Mouse (Mus musculus): ENCODE measurements around the gene Usp25. TPM values are rescaled to one million over a fixed set of nuclear protein-coding genes. Genes with fewer than 3 reads are reported as not detected.

The Usp25 gene
- polyA plus RNA-seq, 1 experiment from 2014 or later: 27.9 TPM

GRCm38 (mm10) chr16:77043499-77043898 is 30.0 kb downstream of the Usp25 start:
- no peaks in the 10 kb centered on the region for H3K36me3 ChIP-seq
- ATAC-seq (ENCODE audit: insufficient read depth, low FRiP score, low read depth): no peak
- H3K4me3 ChIP-seq (replicated peaks): no peak overlapping the region
- H3K4me2 ChIP-seq: no peak overlapping the region
- no peak overlapping the region for H3K27ac ChIP-seq
- H3K9ac ChIP-seq: no peak overlapping the region
- no peaks in the 10 kb centered on the region for H3K4me1 ChIP-seq
- WGBS: 87% methylated on average over 5 of the region's 5 CpGs
- no peaks in the 10 kb centered on the region for H3K9me3 ChIP-seq
- H3K27me3 ChIP-seq (replicated peaks): no peaks in the 10 kb centered on the region

DNA sequence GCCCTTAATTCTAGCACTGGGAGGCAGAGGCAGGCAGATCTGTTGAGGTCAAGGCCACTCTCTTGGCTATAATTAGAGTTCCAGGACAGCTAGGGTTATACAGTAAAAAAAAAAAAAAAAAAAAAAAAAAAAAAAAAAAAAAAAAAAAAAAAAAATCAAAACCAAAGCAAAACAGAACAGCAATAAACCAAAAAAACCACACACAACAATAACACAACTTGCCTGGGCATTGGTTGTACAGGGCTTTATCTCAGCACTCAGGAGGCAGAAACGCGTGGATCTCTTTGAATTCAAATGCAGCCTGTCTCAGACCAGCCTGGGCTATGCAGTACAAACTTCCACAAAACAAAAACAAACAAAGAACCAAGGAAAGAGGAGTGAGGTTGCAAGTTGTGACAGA is 40.7 kb downstream of the Usp25 start:
- no peak overlapping the region for H3K4me2 ChIP-seq
- 0 out of 2 replicates have a peak, but pooled peaks cover 4% of the 10 kb centered on the region for H3K36me3 ChIP-seq
- no peak overlapping the region for H3K9ac ChIP-seq
- no peak for ATAC-seq (ENCODE audit: insufficient read depth, low FRiP score, low read depth)
- H3K9me3 ChIP-seq: no peaks in the 10 kb centered on the region
- 90% methylated on average over 2 of the region's 2 CpGs for WGBS
- no peak overlapping the region for H3K27ac ChIP-seq
- no peaks in the 10 kb centered on the region for H3K27me3 ChIP-seq (replicated peaks)
- 0 out of 2 replicates have a peak, but pooled peaks cover 3% of the 10 kb centered on the region for H3K4me1 ChIP-seq
- H3K4me3 ChIP-seq (replicated peaks): no peak overlapping the region

DNA sequence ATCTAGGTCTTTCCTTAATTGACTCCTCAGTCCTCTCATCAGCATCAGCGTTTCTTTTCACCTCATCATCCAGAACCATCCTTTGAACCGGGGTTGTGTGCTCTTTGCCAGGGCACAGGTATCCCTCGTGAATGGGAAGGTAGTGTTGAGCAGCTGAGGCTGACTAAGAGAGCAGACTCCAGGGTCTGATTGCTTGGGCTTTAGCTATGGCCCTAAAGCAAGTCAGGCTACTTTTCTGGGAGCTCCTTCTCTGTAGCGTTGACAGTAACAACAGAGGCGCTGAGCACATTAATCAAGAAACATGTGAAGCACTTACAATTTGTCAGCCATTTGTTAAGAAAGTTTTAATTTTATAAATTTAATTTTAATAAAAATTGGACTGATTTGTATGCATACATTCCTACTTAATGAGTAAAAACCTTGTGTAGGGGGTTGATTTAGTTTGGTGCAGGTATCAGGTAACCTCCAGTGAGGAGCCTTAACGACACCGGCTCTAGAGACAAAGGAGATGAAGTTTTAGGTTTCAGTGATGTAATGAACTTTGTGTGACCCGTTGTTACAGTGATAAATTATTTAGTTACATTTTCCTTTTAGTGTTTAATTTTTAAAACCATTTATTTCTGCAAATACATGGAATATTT is 42.1 kb downstream of the Usp25 start:
- Histone ChIP-seq H3K9ac (no peak overlapping the region), H3K4me2 (no peak overlapping the region), H3K4me3 (replicated peaks) (no peak overlapping the region), H3K27me3 (replicated peaks) (no peaks in the 10 kb centered on the region), H3K27ac (no peak overlapping the region), H3K4me1 (0 out of 2 replicates have a peak, but pooled peaks cover 3% of the 10 kb centered on the region), H3K36me3 (no peaks in the 10 kb centered on the region), H3K9me3 (no peaks in the 10 kb centered on the region)
- WGBS: 54% methylated on average over 8 of the region's 8 CpGs
- ATAC-seq (ENCODE audit: insufficient read depth, low FRiP score, low read depth): no peak; the same call in 1 of the 2 replicates

- H3K9ac ChIP-seq: no peak overlapping the region
- no peaks in the 10 kb centered on the region for H3K27me3 ChIP-seq (replicated peaks)
- WGBS: 43% methylated on average over 8 of the region's 8 CpGs
- H3K4me2 ChIP-seq: no peak overlapping the region
- H3K4me1 ChIP-seq: 0 out of 2 replicates have a peak, but pooled peaks cover 3% of the 10 kb centered on the region
- H3K9me3 ChIP-seq: no peaks in the 10 kb centered on the region
- no peaks in the 10 kb centered on the region for H3K36me3 ChIP-seq
- no peak overlapping the region for H3K4me3 ChIP-seq (replicated peaks)
- ATAC-seq (ENCODE audit: insufficient read depth, low FRiP score, low read depth): no peak
- no peak overlapping the region for H3K27ac ChIP-seq
Measured at GRCm38 (mm10) chr16:77056160-77056520, 42.6 kb downstream of the Usp25 start.

GRCm38 (mm10) chr16:77058567-77058966 is 45.1 kb downstream of the Usp25 start:
- H3K4me1 ChIP-seq: 0 out of 2 replicates have a peak, but pooled peaks cover 3% of the 10 kb centered on the region
- no peak overlapping the region for H3K4me3 ChIP-seq (replicated peaks)
- H3K36me3 ChIP-seq: 0 out of 2 replicates have a peak, but pooled peaks cover 3% of the 10 kb centered on the region
- H3K27me3 ChIP-seq (replicated peaks): no peaks in the 10 kb centered on the region
- 84% methylated on average over 6 of the region's 6 CpGs for WGBS
- ATAC-seq (ENCODE audit: insufficient read depth, low FRiP score, low read depth): no peak
- H3K9me3 ChIP-seq: no peaks in the 10 kb centered on the region
- H3K9ac ChIP-seq: no peak overlapping the region
- no peak overlapping the region for H3K4me2 ChIP-seq
- no peak overlapping the region for H3K27ac ChIP-seq

- no peak; the same call in 1 of the 2 replicates for ATAC-seq (ENCODE audit: insufficient read depth, low FRiP score, low read depth)
- Histone ChIP-seq H3K36me3 (0 out of 2 replicates have a peak, but pooled peaks cover 8% of the 10 kb centered on the region), H3K9ac (no peak overlapping the region), H3K27me3 (replicated peaks) (no peaks in the 10 kb centered on the region), H3K27ac (no peak overlapping the region), H3K9me3 (no peaks in the 10 kb centered on the region), H3K4me3 (replicated peaks) (no peak overlapping the region), H3K4me2 (no peak overlapping the region), H3K4me1 (0 out of 2 replicates have a peak, but pooled peaks cover 3% of the 10 kb centered on the region)
- WGBS: 76% methylated on average over 7 of the region's 8 CpGs
Measured at GRCm38 (mm10) chr16:77060166-77060565, 46.7 kb downstream of the Usp25 start.

- H3K4me1 ChIP-seq: no peaks in the 10 kb centered on the region
- H3K9me3 ChIP-seq: no peaks in the 10 kb centered on the region
- no peak for ATAC-seq (ENCODE audit: insufficient read depth, low FRiP score, low read depth)
- no peak overlapping the region for H3K9ac ChIP-seq
- H3K36me3 ChIP-seq: peaks cover 19% of the 10 kb centered on the region; the same call in 1 of the 2 replicates
- H3K4me3 ChIP-seq (replicated peaks): no peak overlapping the region
- no peak overlapping the region for H3K27ac ChIP-seq
- H3K4me2 ChIP-seq: no peak overlapping the region
- 96% methylated on average over 1 of the region's 1 CpGs for WGBS
- no peaks in the 10 kb centered on the region for H3K27me3 ChIP-seq (replicated peaks)
Measured at GRCm38 (mm10) chr16:77063916-77064315, 50.4 kb downstream of the Usp25 start.

DNA sequence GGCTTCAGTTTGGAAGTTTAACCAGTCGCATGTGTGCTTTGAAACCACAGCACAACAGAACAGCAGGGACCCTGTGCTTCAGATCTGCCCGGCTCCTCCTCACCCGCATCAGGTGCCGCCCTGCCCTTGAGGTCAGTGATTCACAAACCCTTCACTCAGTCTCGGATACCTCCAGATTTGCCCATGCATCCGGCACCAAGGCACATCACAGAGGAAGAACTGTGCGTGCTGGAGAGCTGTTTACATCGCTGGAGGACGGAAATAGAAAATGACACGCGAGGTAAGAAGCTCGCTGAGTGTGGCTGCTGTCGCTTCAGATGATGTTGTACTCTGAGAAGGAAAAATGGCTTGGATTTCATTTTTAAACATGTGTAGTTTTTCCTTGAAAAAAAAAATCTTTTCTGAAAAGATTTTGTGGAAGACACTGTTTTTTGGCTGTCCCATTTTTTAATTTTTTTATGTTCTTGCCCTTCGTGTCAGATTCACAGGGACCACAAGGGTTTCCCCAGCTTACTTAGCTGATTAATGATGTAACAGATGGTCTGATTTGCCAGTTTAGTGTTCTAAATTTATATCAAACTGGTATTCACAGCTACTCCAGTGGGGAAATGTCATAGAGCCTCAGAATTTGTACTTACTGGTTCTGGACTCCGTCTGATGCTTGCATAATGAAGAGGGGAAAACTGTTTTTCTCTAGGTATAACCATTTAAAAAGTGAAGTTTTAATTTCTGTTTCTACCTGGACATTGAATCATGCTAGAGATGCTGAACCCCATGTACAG is 63.6 kb downstream of the Usp25 start:
- ATAC-seq (ENCODE audit: insufficient read depth, low FRiP score, low read depth): no peak
- Histone ChIP-seq H3K9ac (no peak overlapping the region), H3K4me2 (no peak overlapping the region), H3K4me3 (replicated peaks) (no peak overlapping the region), H3K27me3 (replicated peaks) (no peaks in the 10 kb centered on the region), H3K4me1 (no peaks in the 10 kb centered on the region), H3K36me3 (peaks cover 28% of the 10 kb centered on the region), H3K9me3 (no peaks in the 10 kb centered on the region), H3K27ac (no peak overlapping the region)
- 82% methylated on average over 15 of the region's 15 CpGs for WGBS

GRCm38 (mm10) chr16:77077736-77078005 is 64.2 kb downstream of the Usp25 start:
- Histone ChIP-seq H3K4me3 (replicated peaks) (no peak overlapping the region), H3K4me2 (no peak overlapping the region), H3K27ac (no peak overlapping the region), H3K27me3 (replicated peaks) (no peaks in the 10 kb centered on the region), H3K36me3 (peaks cover 29% of the 10 kb centered on the region), H3K4me1 (no peaks in the 10 kb centered on the region), H3K9me3 (no peaks in the 10 kb centered on the region), H3K9ac (no peak overlapping the region)
- WGBS: 93% methylated on average over 2 of the region's 2 CpGs
- no peak for ATAC-seq (ENCODE audit: insufficient read depth, low FRiP score, low read depth)

DNA sequence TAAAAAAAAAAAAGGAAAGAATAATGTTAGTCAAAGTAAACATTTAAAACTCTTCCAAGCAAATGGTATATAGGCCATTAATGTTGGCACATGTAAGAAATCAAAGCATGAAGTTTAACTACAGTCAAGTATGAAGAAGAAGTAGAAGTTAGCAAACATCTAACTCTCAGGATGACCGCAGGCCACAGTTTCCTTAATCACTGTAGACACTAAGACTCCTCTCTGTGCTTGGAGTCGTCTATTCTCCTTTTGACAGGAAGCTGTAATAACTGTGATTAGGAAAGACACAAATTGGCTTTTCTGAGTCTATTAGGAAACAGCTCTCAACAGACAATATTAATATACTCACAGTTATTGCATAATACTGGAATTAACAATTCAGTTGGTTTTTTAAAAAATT is 70.6 kb downstream of the Usp25 start:
- WGBS: 70% methylated on average over 2 of the region's 2 CpGs
- no peak for ATAC-seq (ENCODE audit: insufficient read depth, low FRiP score, low read depth)

DNA sequence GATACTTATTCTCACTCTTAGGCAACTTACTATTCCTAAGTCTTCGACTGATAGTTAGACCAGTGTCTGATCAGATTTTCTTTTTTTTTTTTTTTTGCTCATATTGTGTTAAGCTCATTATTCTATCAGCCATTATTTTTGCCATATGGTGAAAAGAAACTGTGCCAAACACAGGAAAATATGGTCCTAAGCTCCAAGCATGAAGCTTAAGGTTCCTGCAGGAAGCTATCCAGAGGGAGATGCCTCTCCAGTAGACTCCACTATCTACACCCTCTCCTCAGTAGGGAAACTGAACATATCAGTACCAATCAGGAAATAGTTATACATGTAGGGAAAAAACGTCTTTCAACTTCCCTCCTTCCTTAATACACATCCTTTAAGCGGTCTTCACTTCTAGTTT is 76.3 kb downstream of the Usp25 start:
- Histone ChIP-seq H3K9ac (no peak overlapping the region), H3K4me1 (no peaks in the 10 kb centered on the region), H3K27ac (no peak overlapping the region), H3K27me3 (replicated peaks) (no peaks in the 10 kb centered on the region), H3K9me3 (no peaks in the 10 kb centered on the region), H3K4me3 (replicated peaks) (no peak overlapping the region), H3K4me2 (no peak overlapping the region), H3K36me3 (no peaks in the 10 kb centered on the region)
- 86% methylated on average over 3 of the region's 3 CpGs for WGBS
- no peak for ATAC-seq (ENCODE audit: insufficient read depth, low FRiP score, low read depth)

More for the DNA sequence above, 70.6 kb downstream of the Usp25 start:
- H3K36me3 ChIP-seq: peaks cover 18% of the 10 kb centered on the region; the same call in 1 of the 2 replicates
- no peaks in the 10 kb centered on the region for H3K27me3 ChIP-seq (replicated peaks)
- no peak overlapping the region for H3K4me3 ChIP-seq (replicated peaks)
- no peak overlapping the region for H3K27ac ChIP-seq
- H3K9ac ChIP-seq: no peak overlapping the region
- no peak overlapping the region for H3K4me2 ChIP-seq
- H3K9me3 ChIP-seq: no peaks in the 10 kb centered on the region
- H3K4me1 ChIP-seq: no peaks in the 10 kb centered on the region

GRCm38 (mm10) chr16:77093526-77093925 is 80.0 kb downstream of the Usp25 start:
- WGBS: 71% methylated on average over 9 of the region's 9 CpGs

More at GRCm38 (mm10) chr16:77093526-77093925, 80.0 kb downstream of the Usp25 start:
- no peaks in the 10 kb centered on the region for H3K9me3 ChIP-seq
- no peak overlapping the region for H3K9ac ChIP-seq
- H3K27me3 ChIP-seq (replicated peaks): no peaks in the 10 kb centered on the region
- ATAC-seq (ENCODE audit: insufficient read depth, low FRiP score, low read depth): no peak; the same call in 1 of the 2 replicates
- H3K4me1 ChIP-seq: no peaks in the 10 kb centered on the region
- H3K4me2 ChIP-seq: no peak overlapping the region
- H3K36me3 ChIP-seq: no peaks in the 10 kb centered on the region
- 0 out of 2 replicates have a peak overlapping the region, but pooled peaks have one; percentile 31 for H3K27ac ChIP-seq
- H3K4me3 ChIP-seq (replicated peaks): no peak overlapping the region

All from stomach, embryonic 15.5 days (tissue).